Mouse (Mus musculus) kidney, adult 8-10 months (tissue): ENCODE measurements around the gene S1pr3.

ENCODE experiments used
- DNase-seq, 2 experiments: peaks; one replicate each; pipeline ENCODE4 v3.0.0; 2022

S1pr3 gene

DNA sequence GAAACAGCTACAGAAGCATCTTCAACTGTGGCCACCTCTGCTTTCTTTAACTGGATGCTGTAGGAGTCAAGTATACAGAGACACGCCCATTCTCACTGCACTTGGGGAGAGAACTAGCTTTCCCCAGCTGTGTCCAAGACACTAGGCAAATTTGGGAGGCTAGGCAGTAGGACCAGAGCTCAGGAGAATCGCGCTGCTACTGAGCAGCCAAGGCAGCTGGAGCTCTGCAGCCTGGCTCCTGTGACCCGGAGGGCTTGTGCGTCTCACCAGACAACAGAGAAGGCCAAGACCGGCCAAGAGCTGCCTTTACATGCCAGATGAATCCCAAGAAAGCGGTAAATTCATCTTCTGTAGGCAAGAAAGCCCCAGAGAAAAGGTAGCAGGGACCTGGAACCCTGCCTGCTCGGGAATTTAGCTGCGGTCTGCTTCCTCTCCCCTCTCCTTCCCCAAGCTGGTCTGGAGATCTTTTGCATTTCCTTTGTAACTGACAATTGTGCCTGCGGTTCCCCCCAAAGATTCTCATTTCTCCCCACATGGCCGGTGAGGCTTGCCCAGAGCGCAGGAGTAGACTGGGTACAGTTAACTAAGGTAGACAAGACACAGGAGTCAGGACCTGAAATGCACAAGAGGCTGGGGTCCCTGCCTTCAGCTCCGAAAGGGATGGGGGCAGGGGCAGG lies 760 bp upstream of the S1pr3 start:
- DNase-seq = no peak

DNA sequence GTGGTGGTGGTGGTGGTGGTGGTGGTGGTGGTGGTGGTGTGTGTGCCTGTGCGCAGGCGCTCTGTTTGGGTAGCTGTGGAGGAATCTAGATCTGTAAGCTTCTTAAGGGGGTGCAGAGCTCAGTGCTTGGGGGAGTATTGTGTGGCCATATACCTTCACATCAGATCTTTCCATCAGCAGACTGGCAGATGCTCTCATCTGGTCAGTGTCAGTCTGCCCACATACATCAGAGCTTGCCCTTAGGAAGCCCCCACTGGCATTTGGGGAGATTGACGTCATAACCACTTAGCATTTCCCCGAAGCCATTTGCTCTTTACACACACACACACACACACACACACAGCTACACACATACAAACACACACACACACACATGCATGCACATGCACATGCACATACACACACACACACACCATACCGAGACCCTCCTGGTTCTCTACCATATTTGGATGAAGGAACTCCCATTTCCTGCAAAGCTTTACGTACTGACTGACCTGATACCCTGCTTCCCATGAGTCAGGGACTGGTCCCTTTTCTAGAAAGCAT lies 1.6 kb downstream of the S1pr3 start:
- no peak for DNase-seq

DNA sequence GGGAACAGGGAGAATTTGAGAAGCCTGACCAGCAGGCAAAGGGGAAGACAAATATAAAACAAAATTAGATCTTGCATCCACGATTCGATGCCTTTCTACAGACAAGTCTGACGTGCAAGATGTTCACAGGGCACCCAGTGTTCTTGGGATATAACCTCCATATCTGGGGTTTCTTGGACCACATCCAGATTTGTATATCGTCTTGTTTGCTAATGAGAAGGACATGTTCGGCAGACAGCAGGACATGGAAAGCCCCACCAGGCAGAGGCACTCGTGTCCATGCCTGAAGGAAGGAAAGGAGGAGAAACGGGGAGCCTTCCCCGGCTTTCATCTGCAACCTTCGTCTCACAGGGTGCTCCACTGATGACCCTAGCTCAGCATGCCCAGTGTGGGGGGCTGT lies 2.8 kb downstream of the S1pr3 start:
- DNase-seq = no peak

DNA sequence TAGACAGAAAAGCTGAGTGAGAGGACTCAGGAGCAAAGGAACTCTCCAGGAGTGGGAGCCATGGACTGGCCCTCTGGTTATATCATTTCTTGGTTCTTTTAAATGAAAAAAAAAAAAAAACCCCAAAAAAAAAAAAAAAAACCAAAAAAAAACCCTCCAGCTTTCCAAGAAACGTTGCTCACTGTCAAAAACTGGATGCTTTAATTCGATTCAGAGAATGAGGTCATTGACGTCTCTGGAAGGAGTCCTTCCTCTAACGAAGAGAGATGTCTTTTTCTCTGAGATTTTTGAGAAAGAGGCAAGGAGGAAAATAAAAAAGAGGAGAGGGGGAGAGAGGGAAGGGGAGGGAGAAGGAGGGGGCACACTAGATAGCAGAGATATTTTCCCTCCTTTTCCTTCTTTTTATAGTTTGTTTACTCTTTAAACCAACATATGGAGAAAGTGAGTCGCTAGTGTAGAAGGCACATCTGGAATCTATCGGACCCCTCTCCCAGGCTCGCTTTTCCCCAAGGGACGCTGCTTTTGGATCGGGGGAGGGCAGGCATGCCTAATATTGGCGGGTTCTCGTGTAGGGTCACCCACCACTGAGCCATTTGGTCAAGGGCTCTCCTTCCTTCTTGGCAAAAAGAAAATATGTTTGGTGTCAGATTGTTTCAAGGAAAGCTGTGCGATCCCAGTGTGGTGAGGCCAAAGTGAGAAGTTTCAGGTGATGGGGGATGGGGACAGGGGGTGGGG lies 3.4 kb downstream of the S1pr3 start:
- no peak for DNase-seq

DNA sequence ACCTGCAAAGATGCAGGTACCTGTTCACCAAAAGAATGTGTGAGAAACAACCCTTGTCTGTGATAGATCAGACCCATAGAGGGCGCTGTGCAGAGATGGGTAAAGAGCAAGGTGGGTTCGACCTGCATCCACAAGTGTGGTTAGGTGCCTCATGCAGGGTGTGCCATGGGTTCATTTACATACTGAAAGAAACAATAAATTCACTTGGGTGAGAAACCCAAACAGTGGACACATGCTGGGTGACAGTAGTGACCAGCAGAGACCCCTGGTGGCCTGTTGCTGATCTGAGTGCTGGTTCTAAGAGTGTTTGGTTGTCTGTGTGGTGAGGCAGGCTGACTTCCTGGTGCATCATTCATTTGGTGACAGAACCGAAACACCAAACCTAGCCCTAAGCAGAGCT lies 5.0 kb downstream of the S1pr3 start:
- peak in 1 of 2 experiments; percentile 38 for DNase-seq

DNA sequence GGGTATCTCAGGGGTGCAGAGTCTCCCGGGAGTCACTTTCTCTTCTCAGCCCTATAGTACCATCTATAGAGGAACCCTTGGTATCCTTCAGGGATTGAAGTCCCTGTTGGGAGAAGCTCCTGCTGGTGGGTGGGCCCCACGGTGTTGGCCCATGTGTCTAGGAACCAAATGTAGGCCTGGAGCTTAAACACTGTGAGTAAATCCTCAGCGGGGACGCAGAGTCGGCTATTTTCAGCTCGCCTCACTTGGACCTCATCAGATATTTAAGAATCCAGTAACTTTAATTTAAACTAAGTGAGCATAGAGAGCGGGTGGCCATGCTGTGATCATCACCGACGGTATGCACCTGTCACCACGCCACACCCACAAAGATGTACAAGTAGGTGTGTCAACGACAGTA lies 8.3 kb downstream of the S1pr3 start:
- no peak for DNase-seq

DNA sequence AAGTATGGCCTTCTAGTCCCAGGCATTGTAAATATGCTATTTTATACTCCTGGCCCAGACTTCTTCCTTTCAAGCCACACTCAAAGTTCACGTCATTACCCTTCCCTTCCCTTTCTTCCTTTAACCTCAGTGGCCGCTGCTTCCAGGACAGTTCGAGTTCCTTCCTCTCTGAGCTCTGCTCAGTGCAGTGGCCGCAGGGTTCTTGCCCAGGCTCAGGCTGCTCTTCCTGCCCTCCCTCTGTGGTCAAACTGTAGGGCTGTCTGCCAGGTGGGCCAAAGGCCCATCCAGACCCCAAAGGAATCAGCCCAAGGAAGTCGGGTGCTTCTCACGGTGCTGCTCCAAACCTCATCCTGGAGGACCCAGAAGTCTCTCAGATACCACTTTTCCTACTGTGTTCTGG lies 9.4 kb downstream of the S1pr3 start:
- DNase-seq = peak in 1 of 2 experiments; percentile 29

DNA sequence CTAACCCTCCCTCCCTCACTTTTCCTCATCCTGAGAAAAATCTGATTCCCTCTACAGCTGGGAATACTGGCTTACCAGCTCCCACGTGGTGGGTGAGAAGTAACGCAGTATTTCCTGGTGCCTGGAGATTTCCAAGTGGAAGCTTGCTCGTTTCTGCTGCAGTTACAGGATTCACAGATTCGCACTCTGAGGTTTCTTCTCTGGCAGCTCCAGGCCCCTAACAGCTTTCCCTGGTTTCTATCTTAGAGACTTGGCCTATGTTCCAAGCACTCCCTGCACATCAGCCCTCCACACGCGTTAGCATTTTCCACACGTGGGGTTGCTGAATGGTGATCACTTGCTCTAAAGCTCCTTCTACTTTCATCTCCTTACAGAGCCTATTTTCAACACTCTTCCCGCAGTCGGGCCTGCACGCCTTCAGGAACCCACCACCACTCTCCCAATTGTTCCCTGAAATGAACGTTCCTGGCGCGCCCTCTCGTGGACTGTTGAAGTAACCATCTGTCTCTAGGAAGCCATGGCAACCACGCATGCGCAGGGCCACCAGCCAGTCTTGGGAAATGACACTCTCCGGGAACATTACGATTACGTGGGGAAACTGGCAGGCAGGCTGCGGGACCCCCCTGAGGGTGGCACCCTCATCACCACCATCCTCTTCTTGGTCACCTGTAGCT lies 10.0 kb downstream of the S1pr3 start:
- peak; percentile 80 to 93 for DNase-seq

DNA sequence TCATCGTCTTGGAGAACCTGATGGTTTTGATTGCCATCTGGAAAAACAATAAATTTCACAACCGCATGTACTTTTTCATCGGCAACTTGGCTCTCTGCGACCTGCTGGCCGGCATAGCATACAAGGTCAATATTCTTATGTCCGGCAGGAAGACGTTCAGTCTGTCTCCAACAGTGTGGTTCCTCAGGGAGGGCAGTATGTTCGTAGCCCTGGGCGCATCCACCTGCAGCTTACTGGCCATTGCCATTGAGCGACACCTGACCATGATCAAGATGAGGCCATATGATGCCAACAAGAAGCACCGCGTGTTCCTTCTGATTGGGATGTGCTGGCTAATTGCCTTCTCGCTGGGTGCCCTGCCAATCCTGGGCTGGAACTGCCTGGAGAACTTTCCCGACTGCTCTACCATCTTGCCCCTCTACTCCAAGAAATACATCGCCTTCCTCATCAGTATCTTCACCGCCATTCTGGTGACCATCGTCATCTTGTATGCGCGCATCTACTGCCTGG lies 10.6 kb downstream of the S1pr3 start:
- no peak for DNase-seq

DNA sequence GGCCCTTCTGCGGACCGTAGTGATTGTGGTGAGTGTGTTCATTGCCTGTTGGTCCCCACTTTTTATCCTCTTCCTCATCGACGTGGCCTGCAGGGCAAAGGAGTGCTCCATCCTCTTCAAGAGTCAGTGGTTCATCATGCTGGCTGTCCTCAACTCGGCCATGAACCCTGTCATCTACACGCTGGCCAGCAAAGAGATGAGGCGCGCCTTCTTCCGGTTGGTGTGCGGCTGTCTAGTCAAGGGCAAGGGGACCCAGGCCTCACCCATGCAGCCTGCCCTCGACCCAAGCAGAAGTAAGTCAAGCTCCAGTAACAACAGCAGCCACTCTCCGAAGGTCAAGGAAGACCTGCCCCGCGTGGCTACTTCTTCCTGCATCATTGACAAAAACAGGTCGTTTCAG lies 11.1 kb downstream of the S1pr3 start:
- no peak for DNase-seq

DNA sequence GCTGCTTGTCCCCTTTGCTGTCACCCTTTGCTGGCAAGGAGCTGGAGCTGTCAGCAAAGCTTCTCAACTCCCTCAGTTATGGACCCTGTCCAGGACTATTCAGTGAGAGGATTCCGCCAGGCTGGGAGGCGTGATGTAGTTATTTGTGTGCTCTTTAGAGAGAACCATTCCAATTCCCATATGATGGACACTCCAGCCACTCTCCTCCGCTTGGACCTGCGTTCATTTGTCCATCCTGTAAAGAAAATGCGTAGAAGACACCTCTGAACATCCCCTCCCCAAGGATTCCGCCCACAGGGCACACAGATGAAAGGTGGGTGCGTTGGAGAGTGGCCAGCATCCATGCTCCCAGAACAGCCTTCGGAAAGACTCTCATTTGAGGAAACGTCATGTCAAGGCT lies 12.4 kb downstream of the S1pr3 start:
- DNase-seq = no peak

DNA sequence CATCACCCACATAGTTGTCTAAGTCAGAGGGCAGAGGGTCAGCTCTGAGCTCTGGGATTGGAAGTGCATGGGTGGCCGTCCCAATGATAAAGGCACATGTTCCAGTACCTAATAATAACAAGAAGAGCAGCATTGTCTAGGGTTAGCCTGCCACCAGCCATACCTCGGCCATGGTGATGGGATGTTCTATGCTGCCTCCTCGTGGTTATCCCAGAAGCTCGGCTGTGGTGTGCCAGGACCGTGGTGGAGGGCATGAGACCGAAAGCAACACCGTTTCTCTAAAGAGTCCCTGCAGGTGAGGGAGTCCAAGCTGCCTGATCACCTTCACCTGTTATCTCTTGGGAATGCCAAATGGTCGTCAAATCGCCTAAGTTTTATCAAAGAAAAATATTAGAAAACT lies 15.2 kb downstream of the S1pr3 start:
- DNase-seq = no peak

DNA sequence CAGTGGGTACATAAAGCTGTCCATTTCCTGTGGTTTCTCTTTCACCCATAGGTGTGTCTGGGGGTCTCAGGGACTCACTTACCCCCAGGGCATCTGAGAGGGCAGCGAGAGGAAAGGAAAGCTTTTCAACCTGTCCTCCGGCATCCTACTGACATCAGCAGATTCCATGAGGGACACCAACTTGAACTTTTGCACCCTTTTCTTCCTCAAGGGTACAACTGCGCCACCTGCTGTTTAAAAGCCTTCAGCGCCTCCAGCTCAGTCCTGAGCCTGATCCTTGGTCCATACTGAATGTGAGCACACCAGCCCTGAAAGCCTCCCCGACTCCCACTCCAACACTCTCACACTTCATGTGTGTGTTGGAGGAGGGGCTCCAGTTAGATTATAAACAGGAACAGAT lies 16.2 kb downstream of the S1pr3 start:
- peak; percentile 62 to 84 for DNase-seq

DNA sequence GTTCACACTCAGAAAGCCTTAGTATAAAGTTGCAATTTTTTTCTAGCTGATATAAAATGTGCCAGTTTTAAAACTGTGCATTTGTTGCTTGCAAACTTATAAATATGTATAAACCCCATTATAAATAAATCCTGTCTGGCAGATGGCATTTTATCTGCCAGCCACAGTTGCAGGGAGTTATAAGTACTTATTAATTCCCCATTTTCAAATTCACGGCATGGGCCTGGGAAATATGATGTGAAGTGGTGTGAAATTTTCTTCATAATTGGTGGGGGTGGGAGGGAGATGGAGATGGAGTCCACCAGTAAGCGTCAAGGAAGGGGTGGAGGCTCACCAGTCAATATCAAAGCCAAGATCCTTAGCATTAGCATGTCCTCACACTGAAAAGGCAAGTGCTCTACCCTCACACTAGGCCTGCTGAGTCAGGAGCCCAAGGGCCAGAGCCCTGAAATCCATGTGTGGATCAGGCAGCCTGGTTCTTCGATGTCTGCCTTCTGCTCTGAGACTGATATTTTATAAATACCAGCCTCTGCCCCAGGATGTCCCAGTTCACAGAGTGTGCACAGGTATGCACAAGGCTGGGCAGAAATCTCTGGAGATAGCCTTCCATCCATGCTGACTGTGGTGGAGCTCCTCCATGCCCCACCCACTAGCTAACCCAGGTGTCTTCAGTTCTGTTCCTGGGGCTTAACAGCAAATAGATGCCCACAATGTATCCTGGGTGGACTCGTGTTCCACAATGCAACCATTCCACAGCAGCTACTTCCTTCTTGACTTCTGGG lies 17.4 kb downstream of the S1pr3 start:
- DNase-seq = no peak

DNA sequence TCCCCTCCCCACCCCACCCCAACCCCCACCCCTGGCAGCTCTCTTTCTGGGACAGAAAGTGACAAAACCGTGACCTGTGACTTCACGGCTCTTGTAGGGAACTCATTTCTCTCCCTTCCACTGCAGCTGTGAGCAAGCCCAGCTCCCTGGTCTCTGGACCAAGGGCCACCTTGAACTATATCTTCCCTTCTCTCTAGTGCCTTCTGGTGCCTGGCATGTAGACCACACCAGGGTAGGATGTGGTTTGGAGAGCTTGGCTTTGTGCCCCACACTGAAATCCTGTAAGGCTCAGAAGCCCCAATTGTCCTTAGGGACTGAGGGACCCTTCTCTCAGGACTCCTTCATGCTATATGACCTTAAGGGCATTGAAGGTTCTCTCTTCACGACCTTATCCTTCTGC lies 24.9 kb downstream of the S1pr3 start:
- DNase-seq = no peak

DNA sequence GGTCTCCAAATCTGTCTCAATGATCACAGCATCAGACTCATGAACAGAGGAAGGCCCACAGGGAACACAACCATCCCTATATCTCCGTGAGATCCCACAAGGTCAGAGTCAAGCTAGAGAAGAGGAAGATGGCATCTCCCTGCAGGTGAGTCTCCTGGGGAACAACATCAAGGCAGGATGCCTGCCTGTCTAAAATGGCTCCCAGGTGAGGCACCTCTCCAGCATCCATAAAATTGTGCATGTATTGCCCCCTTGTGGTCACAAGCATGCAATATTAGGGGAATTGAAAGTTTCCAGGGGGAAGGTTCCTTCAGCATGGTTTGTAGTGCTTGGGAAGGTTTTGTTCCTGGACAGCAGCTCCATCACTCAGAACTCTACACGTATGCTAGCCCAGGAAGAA lies 26.0 kb downstream of the S1pr3 start:
- DNase-seq = no peak

DNA sequence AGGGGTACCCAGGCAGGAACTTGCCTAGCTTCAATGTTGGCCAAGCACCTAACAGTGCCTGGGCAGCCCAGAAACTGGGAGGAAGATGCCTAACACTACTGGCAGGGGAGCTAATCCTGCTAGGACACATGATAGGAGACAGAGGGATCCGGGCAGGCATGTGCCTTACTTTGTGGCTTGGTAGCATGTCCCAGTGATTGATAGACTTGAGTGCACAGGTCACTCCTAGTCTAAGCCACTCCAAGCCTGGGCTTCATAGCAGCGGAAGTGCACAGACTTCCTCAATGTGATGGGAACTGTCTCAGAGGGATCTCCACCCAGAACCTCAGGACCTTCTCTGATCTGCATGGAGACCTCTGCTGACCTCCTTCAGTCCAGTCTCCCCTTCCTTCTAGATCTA lies 26.7 kb downstream of the S1pr3 start:
- peak in 1 of 2 experiments; percentile 30 for DNase-seq

DNA sequence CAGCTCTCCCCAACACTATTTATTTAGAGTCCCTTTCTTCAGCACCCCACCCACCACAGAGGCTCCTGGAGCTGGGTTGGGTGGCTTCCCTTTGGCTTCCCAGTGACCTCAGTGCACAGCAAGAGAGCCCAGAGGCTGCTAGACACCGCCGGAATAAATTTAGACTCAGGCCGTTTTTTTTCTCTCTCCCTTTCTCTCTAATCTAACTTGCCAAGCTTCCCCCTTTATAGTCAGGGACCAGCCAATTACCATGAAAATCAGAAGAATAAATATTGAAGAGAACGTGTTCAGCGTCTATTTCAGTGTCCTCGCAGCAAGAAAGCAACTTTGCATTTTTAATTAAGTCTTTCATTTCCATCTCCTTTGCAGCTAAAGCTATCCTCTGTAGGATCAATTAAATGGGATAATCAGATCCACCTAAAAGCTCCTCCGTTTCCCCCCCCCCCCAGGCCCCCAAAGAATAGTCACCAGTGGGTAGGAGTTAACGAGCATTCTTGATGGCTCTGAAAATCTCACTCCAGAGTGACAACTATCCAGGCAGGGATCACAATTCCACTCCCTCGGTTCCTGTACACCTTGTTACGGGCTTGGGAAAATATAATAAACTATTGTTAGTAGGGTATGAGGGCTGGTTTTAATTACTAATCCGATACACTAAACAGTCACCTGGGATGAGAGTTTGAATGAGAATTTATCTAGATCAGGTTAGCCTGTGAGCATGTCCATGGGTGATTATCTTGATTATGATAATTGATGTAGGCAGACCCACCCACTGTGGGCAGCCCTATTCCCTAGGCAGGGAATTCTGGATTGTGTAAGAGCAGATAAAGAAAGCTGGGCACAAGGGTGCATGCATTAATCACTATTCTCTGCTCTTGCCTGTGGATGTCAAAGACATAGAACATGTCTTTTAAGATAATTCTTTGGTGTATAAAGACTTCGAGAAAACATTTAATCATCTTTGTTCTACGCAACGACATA lies 29.0 kb downstream of the S1pr3 start:
- DNase-seq = no peak

DNA sequence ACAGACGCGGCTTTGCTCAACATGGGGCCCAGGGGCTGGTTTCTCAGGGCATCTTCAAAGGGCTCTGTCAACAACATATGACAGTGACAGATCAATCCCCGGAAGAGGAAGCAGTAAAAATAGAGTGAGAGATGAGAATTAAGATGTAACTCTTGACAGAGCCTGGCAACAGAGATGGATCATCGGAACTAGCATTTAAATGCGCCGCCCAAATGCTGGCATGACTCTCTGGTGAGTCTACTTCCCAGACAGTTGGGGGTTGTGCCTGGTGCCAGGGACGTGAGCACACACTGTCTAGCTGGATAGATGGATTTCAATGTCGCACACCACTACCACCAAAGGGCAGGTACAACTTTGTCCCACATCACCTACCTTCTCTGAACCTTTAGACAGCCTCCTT lies 34.5 kb downstream of the S1pr3 start:
- no peak for DNase-seq

DNA sequence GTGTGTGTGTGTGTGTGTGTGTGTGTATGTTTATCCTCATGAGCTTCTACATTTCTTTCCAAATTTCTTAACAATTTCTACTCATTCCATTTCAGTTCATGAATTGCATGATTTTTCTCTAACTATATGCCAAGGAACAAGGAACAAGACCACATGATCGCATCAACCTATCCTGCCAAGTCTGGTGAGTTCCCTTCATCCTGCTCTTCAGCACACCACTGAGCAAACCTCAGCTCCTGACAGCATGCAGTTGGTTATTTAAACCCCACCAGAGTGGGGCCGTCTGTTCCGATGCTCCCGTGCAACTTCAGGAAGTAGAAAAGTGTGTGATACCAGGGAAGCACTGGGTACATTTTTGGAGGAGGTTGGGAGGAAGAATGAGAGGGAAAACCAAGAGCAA lies 38.1 kb downstream of the S1pr3 start:
- no peak for DNase-seq

DNA sequence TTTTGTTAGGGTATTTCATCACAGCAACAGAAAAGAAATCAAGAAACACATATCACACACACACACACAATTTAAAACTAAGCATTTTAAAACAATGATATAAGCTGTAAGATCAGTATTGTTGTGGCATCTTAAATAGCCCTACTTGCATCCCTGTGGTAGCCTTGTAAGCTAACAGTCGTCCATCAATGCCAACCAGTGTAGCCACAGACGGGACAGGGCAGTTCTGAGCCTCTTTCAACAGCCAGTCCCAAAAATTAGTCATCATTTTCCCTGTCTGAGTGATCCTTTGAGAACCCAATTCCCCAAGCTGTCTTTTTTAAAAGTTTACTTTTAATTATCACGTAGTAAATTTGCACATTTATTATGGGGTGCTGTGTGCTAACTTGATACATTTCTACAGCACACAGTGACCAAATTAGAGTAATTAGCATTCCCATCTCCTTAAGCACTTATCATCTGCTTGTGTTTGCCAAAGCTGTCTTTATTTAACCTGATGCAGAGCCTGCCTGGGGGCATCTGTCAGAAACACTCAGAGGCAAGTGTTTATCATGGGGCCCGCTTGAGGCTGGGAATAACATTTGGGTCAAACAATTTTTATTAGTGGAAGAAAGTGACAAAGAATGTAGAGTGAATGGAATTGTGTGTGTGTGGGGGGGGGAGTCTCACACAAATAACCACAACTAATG lies 47.9 kb downstream of the S1pr3 start:
- no peak for DNase-seq
